Mouse (Mus musculus) kidney, embryonic 16.5 days (tissue): ENCODE data around the gene Rap1gap. TPM values are rescaled to one million over a fixed set of nuclear protein-coding genes. Genes with fewer than 3 reads are reported as not detected.

Experiments used
- ATAC-seq: fragments of 200-750 bp; cut with Nextera tagmentation; 2 replicates; pipeline ENCODE4 v1.8.0; 2017; ENCODE audit warnings: moderate TSS enrichment; ENCODE audit not compliant: low FRiP score, low TSS enrichment
- H3K27ac ChIP-seq: fragments of 300-500 bp; sonication (generic); 2 replicates; pipeline ENCODE4 v1.5.1; 2014; ENCODE audit warnings: low read length
- H3K27me3 ChIP-seq: fragments of 300-500 bp; sonication (generic); 2 replicates; pipeline ENCODE4 v1.6.1; 2014; ENCODE audit warnings: low read length, control low read depth, mixed read lengths; ENCODE audit not compliant: insufficient read depth
- H3K36me3 ChIP-seq: fragments of 300-500 bp; sonication (generic); 2 replicates; pipeline ENCODE4 v1.6.1; 2014; ENCODE audit warnings: low read length, control low read depth, mixed read lengths; ENCODE audit not compliant: insufficient read depth
- H3K4me1 ChIP-seq: fragments of 300-500 bp; sonication (generic); 2 replicates; pipeline ENCODE4 v1.6.1; 2014; ENCODE audit warnings: low read length, control low read depth, mixed read lengths; ENCODE audit not compliant: insufficient read depth
- H3K4me2 ChIP-seq: fragments of 300-500 bp; sonication (generic); replicated peaks from 2 replicates; pipeline ENCODE4 v1.6.1; 2014; ENCODE audit warnings: low read depth, low read length
- H3K4me3 ChIP-seq: fragments of 300-500 bp; sonication (generic); 2 replicates; pipeline ENCODE4 v1.5.1; 2014; ENCODE audit warnings: mild to moderate bottlenecking, low read length
- H3K9ac ChIP-seq: fragments of 300-500 bp; sonication (generic); replicated peaks from 2 replicates; pipeline ENCODE4 v1.6.1; 2014; ENCODE audit warnings: low read length
- H3K9me3 ChIP-seq: fragments of 300-500 bp; sonication (generic); 2 replicates; pipeline ENCODE4 v1.6.1; 2016; ENCODE audit warnings: low read length, control low read depth
- WGBS: fragments of 180-500 bp; shearing (Covaris S2); extraction: QIAGEN DNeasy Blood & Tissue Kit; methylation state at CpG from one replicate; pipeline ENCODE4 v1.1.7; 2014; 5-methylcytosine and 5-hydroxymethylcytosine counted together
- polyA plus RNA-seq: library from polyadenylated mRNA; unstranded; fragments of >200 nt; fragmentation: Nextera tagmentation; extraction: Ambion mirVana; gene quantifications from 2 replicates; pipeline ENCODE4 v1.2.1, GENCODE M21; 2015

The Rap1gap gene
- polyA plus RNA-seq, 1 experiment from 2014 or later: 22.0 TPM

- Histone ChIP-seq H3K9me3 (no peaks in the 10 kb centered on the region), H3K36me3 (no peaks in the 10 kb centered on the region), H3K4me3 (no peak overlapping the region), H3K4me2 (no peak overlapping the region), H3K27ac (no peak overlapping the region), H3K4me1 (peaks cover 17% of the 10 kb centered on the region; the same call in 1 of the 2 replicates), H3K27me3 (no peaks in the 10 kb centered on the region), H3K9ac (no peak overlapping the region)
- 30% methylated on average over 4 of the region's 4 CpGs for WGBS
- ATAC-seq: no peak
Measured at GRCm38 (mm10) chr4:137748726-137749125, 84.2 kb downstream of the Rap1gap start.

GRCm38 (mm10) chr4:137749680-137750079 is 85.2 kb downstream of the Rap1gap start:
- Histone ChIP-seq H3K9ac (no peak overlapping the region), H3K27ac (no peak overlapping the region), H3K4me2 (no peak overlapping the region), H3K4me1 (peaks cover 24% of the 10 kb centered on the region), H3K36me3 (no peaks in the 10 kb centered on the region), H3K27me3 (no peaks in the 10 kb centered on the region), H3K4me3 (no peak overlapping the region), H3K9me3 (no peaks in the 10 kb centered on the region)
- 64% methylated on average over 9 of the region's 9 CpGs for WGBS
- ATAC-seq: no peak

GRCm38 (mm10) chr4:137750121-137750520 is 85.6 kb downstream of the Rap1gap start:
- ATAC-seq: no peak
- Histone ChIP-seq H3K9me3 (no peaks in the 10 kb centered on the region), H3K27me3 (no peaks in the 10 kb centered on the region), H3K4me2 (no peak overlapping the region), H3K36me3 (no peaks in the 10 kb centered on the region), H3K27ac (no peak overlapping the region), H3K4me1 (peaks cover 24% of the 10 kb centered on the region), H3K4me3 (no peak overlapping the region), H3K9ac (no peak overlapping the region)
- WGBS: 60% methylated on average over 9 of the region's 9 CpGs

GRCm38 (mm10) chr4:137751310-137751709 is 86.8 kb downstream of the Rap1gap start:
- Histone ChIP-seq H3K27me3 (no peaks in the 10 kb centered on the region), H3K4me1 (peaks cover 24% of the 10 kb centered on the region), H3K9me3 (no peaks in the 10 kb centered on the region), H3K27ac (no peak overlapping the region), H3K36me3 (no peaks in the 10 kb centered on the region), H3K4me2 (no peak overlapping the region), H3K4me3 (no peak overlapping the region), H3K9ac (no peak overlapping the region)
- 53% methylated on average over 8 of the region's 8 CpGs for WGBS
- ATAC-seq: peak; percentile 37

GRCm38 (mm10) chr4:137751717-137752116 is 87.2 kb downstream of the Rap1gap start:
- H3K36me3 ChIP-seq: no peaks in the 10 kb centered on the region
- H3K27me3 ChIP-seq: no peaks in the 10 kb centered on the region
- no peak overlapping the region for H3K9ac ChIP-seq
- H3K27ac ChIP-seq: no peak overlapping the region
- H3K4me1 ChIP-seq: peaks cover 24% of the 10 kb centered on the region
- WGBS: 38% methylated on average over 9 of the region's 9 CpGs
- no peak for ATAC-seq
- no peak overlapping the region for H3K4me3 ChIP-seq
- H3K4me2 ChIP-seq: no peak overlapping the region
- no peaks in the 10 kb centered on the region for H3K9me3 ChIP-seq

- Histone ChIP-seq H3K4me1 (peaks cover 24% of the 10 kb centered on the region), H3K27ac (no peak overlapping the region), H3K27me3 (no peaks in the 10 kb centered on the region), H3K4me3 (no peak overlapping the region), H3K36me3 (no peaks in the 10 kb centered on the region), H3K9ac (no peak overlapping the region), H3K4me2 (no peak overlapping the region), H3K9me3 (no peaks in the 10 kb centered on the region)
- no peak for ATAC-seq
- 83% methylated on average over 15 of the region's 15 CpGs for WGBS
Measured at GRCm38 (mm10) chr4:137752471-137752870, 87.9 kb downstream of the Rap1gap start.

GRCm38 (mm10) chr4:137753199-137753598 is 88.7 kb downstream of the Rap1gap start:
- Histone ChIP-seq H3K9me3 (no peaks in the 10 kb centered on the region), H3K27ac (no peak overlapping the region), H3K4me1 (peaks cover 24% of the 10 kb centered on the region), H3K9ac (no peak overlapping the region), H3K36me3 (no peaks in the 10 kb centered on the region), H3K4me2 (no peak overlapping the region), H3K27me3 (no peaks in the 10 kb centered on the region), H3K4me3 (no peak overlapping the region)
- 78% methylated on average over 5 of the region's 7 CpGs for WGBS
- no peak for ATAC-seq

GRCm38 (mm10) chr4:137754446-137754845 is 89.9 kb downstream of the Rap1gap start:
- Histone ChIP-seq H3K4me2 (no peak overlapping the region), H3K27ac (no peak overlapping the region; the same call in 1 of the 2 replicates), H3K4me1 (peaks cover 24% of the 10 kb centered on the region), H3K36me3 (no peaks in the 10 kb centered on the region), H3K27me3 (no peaks in the 10 kb centered on the region), H3K9ac (no peak overlapping the region), H3K4me3 (no peak overlapping the region), H3K9me3 (no peaks in the 10 kb centered on the region)
- ATAC-seq: no peak
- WGBS: 39% methylated on average over 2 of the region's 2 CpGs

GRCm38 (mm10) chr4:137762886-137763285 is 98.4 kb downstream of the Rap1gap start:
- 82% methylated on average over 9 of the region's 9 CpGs for WGBS
- Histone ChIP-seq H3K36me3 (no peaks in the 10 kb centered on the region), H3K9me3 (no peaks in the 10 kb centered on the region), H3K27ac (no peak overlapping the region), H3K4me2 (no peak overlapping the region), H3K4me3 (no peak overlapping the region), H3K9ac (no peak overlapping the region), H3K27me3 (no peaks in the 10 kb centered on the region), H3K4me1 (peaks cover 11% of the 10 kb centered on the region; the same call in 1 of the 2 replicates)
- no peak for ATAC-seq

- 48% methylated on average over 8 of the region's 8 CpGs for WGBS
Measured at GRCm38 (mm10) chr4:137763920-137764495, 99.5 kb downstream of the Rap1gap start.

More at GRCm38 (mm10) chr4:137763920-137764495, 99.5 kb downstream of the Rap1gap start:
- Histone ChIP-seq H3K27me3 (no peaks in the 10 kb centered on the region; the same call in 1 of the 2 replicates), H3K36me3 (no peaks in the 10 kb centered on the region), H3K4me1 (peaks cover 11% of the 10 kb centered on the region; the same call in 1 of the 2 replicates), H3K4me2 (no peak overlapping the region), H3K9me3 (no peaks in the 10 kb centered on the region), H3K27ac (no peak overlapping the region), H3K9ac (no peak overlapping the region), H3K4me3 (no peak overlapping the region)
- no peak for ATAC-seq
